Mouse (Mus musculus) adrenal gland, adult 8-10 months (tissue): Measurements from ENCODE around the gene Thbs3. TPM values are rescaled to one million over a fixed set of nuclear protein-coding genes. Genes with fewer than 3 reads are reported as not detected.

ENCODE experiments used
- DNase-seq: peaks from one replicate; pipeline ENCODE4 v3.0.0; 2022
- microRNA-seq, 2 experiments: library from miRNA; unstranded; fragments of <30 nt; microRNA quantifications; one replicate each; pipeline ENCODE4 v1.2.0; 2022
- total RNA-seq, 4 experiments: library from RNA; stranded (reverse); gene quantifications; 2 replicates each; pipeline ENCODE4 v1.2.4; 2022

The Thbs3 gene
- total RNA-seq, 4 experiments from 2014 or later = 4.1 to 8.6 (median 7.8) TPM

DNA sequence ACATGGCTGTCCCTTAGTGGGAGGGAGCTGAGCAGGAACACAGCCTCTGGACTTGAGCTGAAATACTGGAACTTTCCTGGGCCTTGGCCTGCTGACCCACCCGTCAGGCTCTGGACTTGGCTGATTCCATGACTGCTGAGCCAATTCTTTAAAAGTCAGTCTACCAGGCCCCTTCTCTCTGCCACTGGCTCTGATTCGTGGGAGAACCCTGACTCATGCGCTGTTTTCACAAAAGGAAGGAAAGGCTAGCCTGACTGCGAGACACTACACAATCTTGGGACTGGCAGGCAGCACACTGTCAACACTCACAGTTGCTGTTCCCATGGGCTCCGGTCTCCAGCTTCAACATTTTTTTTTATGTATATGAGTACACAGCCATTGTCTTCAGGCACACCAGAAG lies 41.2 kb downstream of the Thbs3 start:
- DNase-seq = no peak

GRCm38 (mm10) chr3:89259076-89259475 lies 44.1 kb downstream of the Thbs3 start, which contains the start of gene Dpm3:
TSS of gene Dpm3 (plus strand) at chr3:89259358.
- DNase-seq = no peak

DNA sequence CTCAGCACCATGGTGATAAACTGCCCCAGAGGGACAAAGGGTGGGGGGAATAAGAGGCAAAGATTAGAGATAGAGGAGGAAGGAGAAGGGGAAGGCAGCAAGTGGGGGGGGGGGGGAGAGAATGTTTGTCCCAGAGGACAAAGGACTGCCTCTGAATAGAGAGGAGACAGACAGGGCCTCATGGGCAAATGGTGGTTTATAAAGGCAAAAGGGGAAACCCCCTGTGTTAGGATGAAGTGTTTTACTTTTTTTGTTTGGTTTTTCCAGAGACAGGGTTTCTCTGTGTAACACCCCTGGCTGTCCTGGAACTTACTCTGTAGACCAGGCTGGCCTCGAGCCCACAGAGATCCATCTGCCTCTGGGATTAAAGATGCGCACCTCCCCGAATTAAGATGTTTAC lies 45.2 kb downstream of the Thbs3 start:
- no peak for DNase-seq

GRCm38 (mm10) chr3:89262417-89262816 lies 47.4 kb downstream of the Thbs3 start:
- no peak for DNase-seq

GRCm38 (mm10) chr3:89266439-89266893 lies 51.5 kb downstream of the Thbs3 start:
- DNase-seq = peak; percentile 73

- no peak for DNase-seq
Observed at GRCm38 (mm10) chr3:89268916-89269315, 53.9 kb downstream of the Thbs3 start.

DNA sequence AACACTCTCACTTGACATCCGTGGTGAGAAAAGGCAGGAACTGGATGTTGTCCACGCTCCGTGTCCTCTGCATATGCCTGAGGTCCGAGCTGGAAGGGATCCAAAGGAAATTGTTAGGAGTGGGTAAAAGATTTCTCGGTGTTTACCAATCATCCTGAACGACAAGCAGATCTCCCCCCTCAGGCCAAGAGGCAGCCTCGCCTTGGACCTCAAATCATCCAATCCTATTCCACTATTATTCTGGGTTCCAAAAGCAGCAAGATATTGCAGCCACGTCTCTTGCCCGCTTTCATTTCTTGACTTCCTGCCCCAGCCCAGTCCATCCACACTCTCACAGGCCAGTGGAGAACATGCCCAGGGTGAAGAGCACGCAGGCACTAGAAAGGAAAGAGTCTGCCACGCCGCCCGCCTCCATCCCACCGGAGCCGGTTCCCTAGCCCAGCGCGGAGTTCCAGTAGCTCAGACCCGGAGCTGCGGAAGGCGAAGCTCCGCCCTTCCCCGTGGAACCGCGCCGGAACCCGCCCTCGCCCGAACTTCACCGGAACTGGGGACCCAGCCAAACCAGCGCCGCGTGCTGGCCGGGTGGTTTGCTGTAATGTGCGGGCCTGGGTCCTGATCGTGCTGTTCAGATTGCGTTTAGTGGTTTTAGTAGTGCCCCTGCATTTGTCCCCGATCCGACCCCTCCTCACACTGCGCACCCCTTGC lies 55.2 kb downstream of the Thbs3 start, which contains the start of gene Slc50a1:
Gene Slc50a1, minus strand, starts transcription at position 520 of the 705 bp plus-strand sequence.
- DNase-seq = peak; percentile 76

- DNase-seq = no peak
Observed at GRCm38 (mm10) chr3:89270891-89271290, 55.9 kb downstream of the Thbs3 start.

- DNase-seq = no peak
Observed at GRCm38 (mm10) chr3:89271760-89272159, 56.8 kb downstream of the Thbs3 start.

- no peak for DNase-seq
Observed at GRCm38 (mm10) chr3:89276061-89276460, 61.1 kb downstream of the Thbs3 start.

Small RNA genes within 50 kb of the gene (microRNA-seq; reads per million reads assigned to microRNA genes)
- 30.3 to 56.6 reads per million in 2 experiments for gene Mir92b

Other genes with a start within 250 kb of the Thbs3 start
- 10 to 100 TPM; 33.8 to 46.8 (median 41.1) TPM for gene Rusc1, start 121.9 kb upstream of the Thbs3 start, total RNA-seq
- gene Gm43738, start 114.1 kb upstream of the Thbs3 start, total RNA-seq = not detected
- 100 to 1,000 TPM; 152 to 387 (median 263) TPM for gene Fdps, start 113.2 kb upstream of the Thbs3 start, total RNA-seq
- under 1 TPM in 2 of 4 experiments, not detected in 2; 0.10 to 0.11 TPM for gene Pklr, start 79.0 kb upstream of the Thbs3 start, total RNA-seq
- 10 to 100 TPM in 2 of 4 experiments, 1 to 10 TPM in 2; 6.8 to 22.2 (median 10.1) TPM for gene Hcn3, start 55.0 kb upstream of the Thbs3 start, total RNA-seq
- gene Clk2, start 50.4 kb upstream of the Thbs3 start, total RNA-seq = 10 to 100 TPM; 55.2 to 85.7 (median 71.2) TPM
- 100 to 1,000 TPM in 1 of 4 experiments, 10 to 100 TPM in 3; 90.1 to 110 (median 94.1) TPM for gene Scamp3, start 37.7 kb upstream of the Thbs3 start, total RNA-seq
- gene Fam189b, start 32.0 kb upstream of the Thbs3 start, total RNA-seq = 10 to 100 TPM; 16.7 to 32.5 (median 23.3) TPM
- 10 to 100 TPM; 65.6 to 84.3 (median 70.5) TPM for gene Gba, start 12.3 kb upstream of the Thbs3 start, total RNA-seq
- gene Mtx1, start 11.9 kb downstream of the Thbs3 start, total RNA-seq = 100 to 1,000 TPM; 138 to 169 (median 152) TPM
- under 1 TPM in 3 of 4 experiments, not detected in 1; 0.22 to 0.96 (median 0.65) TPM for gene Muc1, start 13.9 kb downstream of the Thbs3 start, total RNA-seq
- 100 to 1,000 TPM; 131 to 144 (median 135) TPM for gene Krtcap2, start 30.8 kb downstream of the Thbs3 start, total RNA-seq
- gene Trim46, start 31.1 kb downstream of the Thbs3 start, total RNA-seq = 1 to 10 TPM; 2.8 to 4.5 (median 3.8) TPM
- gene Dpm3, start 44.2 kb downstream of the Thbs3 start, total RNA-seq = 100 to 1,000 TPM; 123 to 156 (median 136) TPM
- 10 to 100 TPM; 54.2 to 80.1 (median 64.9) TPM for gene Slc50a1, start 55.4 kb downstream of the Thbs3 start, total RNA-seq
- gene Efna1, start 66.0 kb downstream of the Thbs3 start, total RNA-seq = 10 to 100 TPM; 15.9 to 28.0 (median 21.0) TPM
- gene Efna3, start 107.8 kb downstream of the Thbs3 start, total RNA-seq = 1 to 10 TPM in 1 of 4 experiments, under 1 TPM in 3; 0.15 to 1.5 (median 0.62) TPM
- 1 to 10 TPM; 1.1 to 3.5 (median 1.9) TPM for gene Efna4, start 122.8 kb downstream of the Thbs3 start, total RNA-seq
- gene Adam15, start 134.8 kb downstream of the Thbs3 start, total RNA-seq = 10 to 100 TPM; 58.4 to 85.4 (median 71.3) TPM
- under 1 TPM; 0.43 to 0.78 (median 0.46) TPM for gene Dcst2, start 146.8 kb downstream of the Thbs3 start, total RNA-seq
- gene Dcst1, start 150.1 kb downstream of the Thbs3 start, total RNA-seq = 1 to 10 TPM in 2 of 4 experiments, under 1 TPM in 2; 0.20 to 2.2 (median 0.97) TPM
- gene Zbtb7b, start 179.6 kb downstream of the Thbs3 start, total RNA-seq = 10 to 100 TPM; 59.9 to 98.9 (median 77.9) TPM
- gene Lenep, start 187.6 kb downstream of the Thbs3 start, total RNA-seq = 1 to 10 TPM in 2 of 4 experiments, under 1 TPM in 1, not detected in 1; 0.22 to 3.1 (median 1.3) TPM
- gene Flad1, start 196.7 kb downstream of the Thbs3 start, total RNA-seq = 10 to 100 TPM; 25.7 to 39.9 (median 33.0) TPM
- 10 to 100 TPM; 20.3 to 33.2 (median 27.4) TPM for gene Cks1b, start 203.2 kb downstream of the Thbs3 start, total RNA-seq
- 100 to 1,000 TPM; 108 to 136 (median 122) TPM for gene Shc1, start 203.3 kb downstream of the Thbs3 start, total RNA-seq
- 10 to 100 TPM; 42.1 to 45.1 (median 44.3) TPM for gene Pygo2, start 215.0 kb downstream of the Thbs3 start, total RNA-seq
- 100 to 1,000 TPM in 2 of 4 experiments, 10 to 100 TPM in 2; 57.0 to 119 (median 81.5) TPM for gene Pbxip1, start 221.5 kb downstream of the Thbs3 start, total RNA-seq
- 10 to 100 TPM; 14.3 to 19.5 (median 15.7) TPM for gene Pmvk, start 239.4 kb downstream of the Thbs3 start, total RNA-seq